Mouse (Mus musculus): ENCODE measurements around the gene Eef1akmt3.
A peak's percentile ranks its signal among the peaks of the same experiment; 100 is the strongest.

Gene Eef1akmt3

GRCm38 (mm10) chr10:127050119-127050474, 8.8 kb upstream of the Eef1akmt3 start:
- DNase-seq (ENCODE audit: low spot score in 2 of 2): no peak

- no peak for DNase-seq (ENCODE audit: low spot score in 2 of 2)
Measured at GRCm38 (mm10) chr10:127049395-127050118, 8.2 kb upstream of the Eef1akmt3 start.

GRCm38 (mm10) chr10:127048608-127049394, 7.5 kb upstream of the Eef1akmt3 start:
- no peak for DNase-seq (ENCODE audit: low spot score in 2 of 2)

DNA sequence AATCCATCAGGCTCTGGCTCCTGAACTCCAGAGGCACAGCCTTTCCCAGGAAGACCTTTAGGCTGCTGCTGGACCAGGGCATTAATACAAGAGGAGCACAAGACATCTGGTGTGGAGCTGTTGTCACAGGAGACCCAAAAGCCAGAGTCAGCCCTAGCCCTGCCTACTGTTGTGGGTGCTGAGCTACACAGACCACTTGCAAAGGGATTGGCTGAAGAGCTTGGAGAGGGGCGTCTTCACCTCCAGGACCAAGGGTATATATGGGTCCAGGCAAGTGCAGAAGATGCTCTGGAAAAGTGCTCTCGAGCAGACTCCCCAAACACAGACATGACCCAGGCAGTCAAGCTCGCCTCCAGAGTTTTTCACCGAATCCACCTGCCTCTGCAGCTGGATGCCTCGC, 6.6 kb upstream of the Eef1akmt3 start, which contains the start of gene Cyp27b1:
TSS of gene Cyp27b1 (plus strand) at position 297 of the 400 bp plus-strand sequence.
- DNase-seq (ENCODE audit: low spot score in 2 of 2): no peak

DNA sequence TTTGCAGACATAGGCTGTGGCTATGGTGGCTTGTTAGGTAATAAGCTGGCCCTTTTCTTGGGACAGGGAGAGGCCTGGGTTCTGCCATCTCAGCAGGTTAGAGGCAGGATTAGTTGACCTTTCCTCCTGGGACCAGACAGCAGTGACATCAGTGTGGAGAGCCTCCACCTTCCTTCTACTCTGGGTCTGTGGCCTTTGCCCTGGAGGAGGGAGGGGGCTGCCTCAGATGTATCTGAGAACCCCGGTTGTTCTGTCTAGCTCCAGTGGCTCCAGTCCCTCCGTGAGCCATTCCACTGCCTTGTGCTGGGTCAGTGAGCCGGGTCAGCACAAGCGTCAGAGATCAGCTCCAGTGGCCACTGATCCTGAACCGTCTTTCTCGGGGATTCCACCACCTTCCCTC, 1.9 kb upstream of the Eef1akmt3 start:
- DNase-seq (ENCODE audit: low spot score in 2 of 2): no peak

DNA sequence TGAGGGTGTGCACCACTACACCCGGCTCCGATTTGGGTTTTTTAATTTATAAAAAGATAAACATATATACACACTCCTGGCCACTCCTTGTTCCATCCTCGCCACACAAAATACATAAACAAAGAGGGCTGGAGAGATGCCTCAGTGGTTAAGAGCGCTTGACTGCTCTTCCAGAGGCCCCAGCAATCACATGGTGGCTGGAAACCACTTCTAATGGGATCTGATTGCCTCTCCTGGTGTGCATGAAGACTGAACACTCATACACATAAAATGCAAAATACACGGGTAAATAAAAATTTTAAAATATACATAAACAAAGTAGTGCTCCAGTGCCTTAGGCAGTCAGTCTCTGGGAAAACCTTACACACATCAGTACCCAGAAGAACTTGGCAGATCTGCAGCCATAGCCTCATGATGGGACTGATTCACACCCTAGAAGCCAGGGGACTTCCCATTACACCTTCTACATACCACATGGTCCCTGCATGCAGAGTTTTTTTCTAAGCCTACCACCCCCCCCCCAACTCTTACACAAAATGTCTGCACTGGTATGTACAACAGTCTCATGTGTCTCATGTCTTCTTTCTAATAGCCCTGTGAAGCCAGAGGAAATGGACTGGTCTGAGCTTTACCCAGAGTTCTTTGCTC, 1.3 kb upstream of the Eef1akmt3 start:
- DNase-seq (ENCODE audit: low spot score in 2 of 2): no peak

- DNase-seq (ENCODE audit: low spot score in 2 of 2): peak; percentile 90 to 94
Measured at GRCm38 (mm10) chr10:127041774-127042338, 543 bp upstream of the Eef1akmt3 start.

DNA sequence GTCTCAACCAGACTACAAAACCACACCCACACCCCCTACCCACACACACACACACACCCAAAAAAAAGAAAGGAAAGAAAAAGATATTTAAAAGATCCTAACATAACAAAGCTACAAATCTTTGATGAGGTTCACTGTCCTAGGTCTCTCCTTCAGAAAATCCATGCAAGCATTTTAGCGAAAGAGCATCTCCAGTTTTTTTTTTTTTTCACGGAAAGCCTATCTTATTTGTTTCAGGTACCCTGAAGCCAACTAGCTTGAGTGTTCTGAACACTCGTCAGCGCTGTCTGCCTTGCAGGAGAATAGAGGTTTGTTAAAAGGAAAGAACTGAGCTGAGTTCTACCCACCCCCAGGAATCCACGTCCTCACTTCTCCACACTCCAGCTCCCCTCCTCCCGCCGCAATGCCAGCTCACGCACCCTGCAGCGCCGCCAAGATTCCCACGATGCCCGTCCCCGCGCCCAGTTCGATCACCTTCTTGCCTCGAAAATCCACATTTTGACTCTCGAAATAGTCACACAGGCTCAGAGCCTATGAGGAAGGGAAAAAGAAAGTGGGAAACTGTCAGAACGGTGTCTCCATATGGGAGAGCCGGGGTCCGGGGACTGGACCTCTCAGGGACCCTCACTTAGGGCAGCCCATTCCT, 621 bp downstream of the Eef1akmt3 start:
- DNase-seq (ENCODE audit: low spot score in 2 of 2): peak; percentile 42 to 55

GRCm38 (mm10) chr10:127037641-127038040, 3.7 kb downstream of the Eef1akmt3 start:
- no peak for DNase-seq (ENCODE audit: low spot score in 2 of 2)

DNA sequence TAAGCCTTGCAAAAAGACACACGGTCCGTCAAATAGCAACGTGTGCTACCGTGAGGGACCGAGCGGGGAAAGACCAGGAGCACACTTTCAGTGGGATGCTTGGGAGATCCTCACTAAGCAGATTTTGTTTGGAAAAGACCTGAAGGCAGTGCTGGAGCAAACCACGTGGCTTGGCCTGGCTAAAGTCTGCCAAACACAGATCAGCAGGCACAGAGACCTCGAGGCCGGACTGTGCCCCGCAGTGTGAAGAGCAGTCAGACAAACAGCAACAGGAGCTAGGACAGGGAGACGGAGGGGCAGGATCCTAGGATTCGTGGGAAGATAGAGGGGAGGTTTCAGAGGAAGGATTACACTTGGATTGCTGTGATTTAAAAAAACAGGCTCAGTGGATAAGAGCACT, 5.0 kb downstream of the Eef1akmt3 start:
- no peak for DNase-seq (ENCODE audit: low spot score in 2 of 2)

- no peak for DNase-seq (ENCODE audit: low spot score in 2 of 2)
Measured at GRCm38 (mm10) chr10:127033301-127033741, 8.0 kb downstream of the Eef1akmt3 start.

DNA sequence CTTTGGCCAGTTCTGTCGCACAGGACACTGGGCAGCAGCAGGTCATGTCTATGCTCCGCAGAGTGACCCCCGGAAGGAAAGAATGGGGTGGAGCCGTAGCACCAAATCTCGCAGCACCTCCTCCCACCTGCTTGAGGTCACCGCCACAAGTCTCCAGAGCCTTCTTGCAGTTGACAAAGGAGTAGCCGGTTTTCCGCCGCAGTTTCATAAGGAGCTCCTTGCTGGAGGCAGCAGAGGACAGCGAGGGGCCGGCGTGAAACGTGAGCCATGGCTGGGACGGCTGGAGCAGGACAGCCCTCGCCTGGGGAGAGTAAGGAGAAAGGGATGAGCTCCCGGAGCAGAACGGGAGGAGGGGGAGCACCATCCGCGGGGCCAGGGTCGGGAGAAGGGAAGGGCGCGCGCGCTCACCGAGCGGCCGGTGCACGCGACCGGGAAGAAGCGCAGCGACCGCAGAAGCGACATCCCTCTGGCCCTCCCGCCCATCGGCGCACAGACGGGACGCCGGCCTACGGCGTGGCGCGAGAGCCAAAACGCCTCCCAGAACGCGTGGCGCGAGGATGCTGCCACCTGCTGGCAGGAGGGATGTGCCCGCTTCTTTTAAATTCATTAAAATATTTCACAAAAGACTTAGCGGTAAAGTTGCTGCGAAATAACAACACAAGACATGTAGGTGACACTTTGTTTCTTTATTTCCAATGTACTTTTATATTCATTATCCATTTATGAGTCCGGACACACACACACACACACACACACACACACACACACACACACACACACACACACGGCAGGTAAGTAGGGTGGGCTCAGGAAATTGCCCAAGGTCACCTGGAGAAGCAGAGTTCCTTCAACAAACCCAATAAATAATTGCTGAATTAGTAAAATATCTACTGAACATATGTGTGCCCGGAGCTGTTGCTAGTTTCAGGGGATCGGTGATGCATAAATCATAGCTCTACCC, 10.7 kb downstream of the Eef1akmt3 start, which contains the start of gene Tsfm:
TSS of gene Tsfm (minus strand) at position 505 of the 961 bp plus-strand sequence.
- DNase-seq (ENCODE audit: low spot score in 2 of 2): peak; percentile 92 to 93

DNA sequence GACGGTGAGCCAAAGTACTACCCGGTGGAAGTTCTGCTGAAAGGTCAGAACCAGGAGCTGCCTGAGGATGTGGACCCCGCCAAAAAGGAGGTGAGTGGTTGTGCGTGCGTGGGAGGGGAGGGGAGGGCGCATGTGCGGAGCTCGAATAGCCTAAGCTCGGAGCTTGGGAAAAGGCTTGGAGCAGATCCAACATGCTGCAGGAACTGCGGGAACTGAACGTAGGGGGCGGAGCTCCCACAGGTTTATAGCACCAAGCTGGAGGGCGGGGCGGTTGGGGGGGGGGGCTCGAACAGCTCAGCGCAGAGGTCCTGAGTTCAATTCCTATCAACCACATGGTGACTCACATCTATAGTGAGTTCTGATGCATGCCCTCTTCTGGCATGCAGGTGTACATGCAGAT, 22.9 kb downstream of the Eef1akmt3 start:
- DNase-seq (ENCODE audit: low spot score in 2 of 2): no peak

GRCm38 (mm10) chr10:127017071-127017470, 24.2 kb downstream of the Eef1akmt3 start:
- no peak for DNase-seq (ENCODE audit: low spot score in 2 of 2)

DNA sequence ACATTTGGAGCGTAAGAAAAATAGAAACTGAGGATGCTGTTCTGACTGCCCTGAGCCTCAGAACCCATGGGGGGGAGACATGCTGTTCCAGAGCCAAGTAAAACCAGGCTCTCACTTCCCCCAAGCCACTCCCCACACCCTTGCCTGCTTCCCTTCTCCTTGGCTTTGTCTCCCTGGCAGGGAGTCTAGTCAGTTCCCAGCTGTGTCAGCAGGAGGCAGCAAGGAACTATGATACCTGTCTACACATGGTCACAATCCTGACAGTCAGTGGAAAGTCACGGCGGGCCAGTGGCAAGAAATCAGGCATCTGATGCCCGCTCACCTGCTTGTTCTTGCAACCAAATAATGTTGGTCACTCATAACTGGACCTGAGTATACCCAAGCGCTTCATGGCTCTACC, 24.8 kb downstream of the Eef1akmt3 start:
- no peak for DNase-seq (ENCODE audit: low spot score in 2 of 2)

- DNase-seq (ENCODE audit: low spot score in 2 of 2): no peak
Measured at GRCm38 (mm10) chr10:127003806-127004205, 37.5 kb downstream of the Eef1akmt3 start.

GRCm38 (mm10) chr10:127003334-127003733, 38.0 kb downstream of the Eef1akmt3 start:
- DNase-seq (ENCODE audit: low spot score in 2 of 2): no peak

- no peak for DNase-seq (ENCODE audit: low spot score in 2 of 2)
Measured at GRCm38 (mm10) chr10:127002765-127003164, 38.5 kb downstream of the Eef1akmt3 start.

GRCm38 (mm10) chr10:127002056-127002455, 39.3 kb downstream of the Eef1akmt3 start:
- no peak for DNase-seq (ENCODE audit: low spot score in 2 of 2)

GRCm38 (mm10) chr10:127001297-127001696, 40.0 kb downstream of the Eef1akmt3 start:
- DNase-seq (ENCODE audit: low spot score in 2 of 2): no peak
